Mouse (Mus musculus) embryonic facial prominence, embryonic 10.5 days (tissue): Measurements from ENCODE around the gene Pygo2. TPM values are rescaled to one million over a fixed set of nuclear protein-coding genes. Genes with fewer than 3 reads are reported as not detected.

Experiments
- DNase-seq: peaks from one replicate; pipeline ENCODE4 v3.0.0-alpha.2; 2017; ENCODE audit warnings: low spot score
- H3K27ac ChIP-seq: fragments of 300-500 bp; sonication (generic); replicated peaks from 2 replicates; pipeline ENCODE4 v1.5.1; 2016; ENCODE audit warnings: mild to moderate bottlenecking
- H3K27me3 ChIP-seq: fragments of 300-500 bp; sonication (generic); replicated peaks from 2 replicates; pipeline ENCODE4 v1.6.1; 2016; ENCODE audit warnings: low read depth, mild to moderate bottlenecking; ENCODE audit not compliant: poor library complexity, severe bottlenecking
- H3K36me3 ChIP-seq: fragments of 300-500 bp; sonication (generic); replicated peaks from 2 replicates; pipeline ENCODE4 v1.6.1; 2016; ENCODE audit warnings: mild to moderate bottlenecking, moderate library complexity
- H3K4me1 ChIP-seq: fragments of 300-500 bp; sonication (generic); 2 replicates; pipeline ENCODE4 v1.6.1; 2016
- H3K4me3 ChIP-seq: fragments of 300-500 bp; sonication (generic); 2 replicates; pipeline ENCODE4 v1.5.1; 2016; ENCODE audit warnings: mild to moderate bottlenecking, moderate library complexity
- H3K9me3 ChIP-seq: fragments of 300-500 bp; sonication (generic); 2 replicates; pipeline ENCODE4 v1.6.1; 2016; ENCODE audit warnings: mild to moderate bottlenecking
- WGBS: fragments of 180-500 bp; shearing (Covaris S2); methylation state at CpG from one replicate; pipeline ENCODE4 v1.1.7; 2016; 5-methylcytosine and 5-hydroxymethylcytosine counted together
- polyA plus RNA-seq: library from polyadenylated mRNA; unstranded; fragments of >200 nt; fragmentation: Nextera tagmentation; extraction: Ambion mirVana; gene quantifications from 2 replicates; pipeline ENCODE4 v1.2.1, GENCODE M21; 2016

Pygo2 gene
- polyA plus RNA-seq, 1 experiment from 2014 or later: 48.9 TPM

- peak within 1 kb of the TSS; percentile 76 for H3K4me3 ChIP-seq
- peak within 1 kb of the TSS; percentile 92 for H3K27ac ChIP-seq
- DNase-seq: peak; percentile 97
- under 1% methylated on average over 39 of the region's 39 CpGs for WGBS
- H3K9me3 ChIP-seq: no peaks in the 10 kb centered on the region
- no peaks in the 10 kb centered on the region for H3K27me3 ChIP-seq
- H3K4me1 ChIP-seq: peaks cover 52% of the 10 kb centered on the region
- peaks cover 40% of the 10 kb centered on the region for H3K36me3 ChIP-seq
These were observed 11.7 kb upstream of the Pygo2 start, which contains the start of the genes Cks1b and Shc1 for GRCm38 (mm10) chr3:89418170-89418860. TSS of gene Cks1b (minus strand) at chr3:89418383. TSS of gene Shc1 (plus strand) at chr3:89418443.

GRCm38 (mm10) chr3:89418861-89419250, 11.2 kb upstream of the Pygo2 start:
- H3K27ac ChIP-seq: peak overlapping the region; percentile 92
- WGBS: under 1% methylated on average over 16 of the region's 16 CpGs
- H3K4me1 ChIP-seq: peaks cover 56% of the 10 kb centered on the region
- peaks cover 40% of the 10 kb centered on the region for H3K36me3 ChIP-seq
- DNase-seq: peak; percentile 88
- no peaks in the 10 kb centered on the region for H3K9me3 ChIP-seq
- H3K4me3 ChIP-seq: peak overlapping the region; percentile 76
- H3K27me3 ChIP-seq: no peaks in the 10 kb centered on the region

- Histone ChIP-seq H3K36me3 (peaks cover 40% of the 10 kb centered on the region), H3K27ac (peak overlapping the region; percentile 92), H3K27me3 (no peaks in the 10 kb centered on the region), H3K9me3 (no peaks in the 10 kb centered on the region), H3K4me1 (peaks cover 62% of the 10 kb centered on the region), H3K4me3 (peak overlapping the region; percentile 76)
- peak; percentile 56 for DNase-seq
- 2% methylated on average over 9 of the region's 9 CpGs for WGBS
These were observed 10.4 kb upstream of the Pygo2 start for GRCm38 (mm10) chr3:89419571-89419970.

- no peaks in the 10 kb centered on the region for H3K27me3 ChIP-seq
- no peak for DNase-seq
- peaks cover 40% of the 10 kb centered on the region for H3K36me3 ChIP-seq
- peaks cover 64% of the 10 kb centered on the region for H3K4me1 ChIP-seq
- peak overlapping the region; percentile 92 for H3K27ac ChIP-seq
- 23% methylated on average over 3 of the region's 3 CpGs for WGBS
- H3K9me3 ChIP-seq: no peaks in the 10 kb centered on the region
- H3K4me3 ChIP-seq: peak overlapping the region; percentile 76
These were observed 10.0 kb upstream of the Pygo2 start for GRCm38 (mm10) chr3:89419981-89420380.

GRCm38 (mm10) chr3:89420421-89420820, 9.6 kb upstream of the Pygo2 start:
- Histone ChIP-seq H3K36me3 (peaks cover 40% of the 10 kb centered on the region), H3K9me3 (no peaks in the 10 kb centered on the region), H3K4me3 (peak overlapping the region; percentile 65), H3K27ac (peak overlapping the region; percentile 89), H3K4me1 (peaks cover 64% of the 10 kb centered on the region), H3K27me3 (no peaks in the 10 kb centered on the region)
- 59% methylated on average over 2 of the region's 2 CpGs for WGBS
- DNase-seq: no peak

GRCm38 (mm10) chr3:89421002-89421774, 8.8 kb upstream of the Pygo2 start:
- 2% methylated on average over 11 of the region's 11 CpGs for WGBS
- no peaks in the 10 kb centered on the region for H3K27me3 ChIP-seq
- H3K36me3 ChIP-seq: peaks cover 39% of the 10 kb centered on the region
- H3K4me3 ChIP-seq: peak overlapping the region; percentile 65
- DNase-seq: peak; percentile 81
- peaks cover 61% of the 10 kb centered on the region for H3K4me1 ChIP-seq
- peak overlapping the region; percentile 89 for H3K27ac ChIP-seq
- H3K9me3 ChIP-seq: no peaks in the 10 kb centered on the region

GRCm38 (mm10) chr3:89421810-89422473, 8.1 kb upstream of the Pygo2 start:
- peak overlapping the region; percentile 89 for H3K27ac ChIP-seq
- 5% methylated on average over 22 of the region's 22 CpGs for WGBS
- peak overlapping the region; percentile 65 for H3K4me3 ChIP-seq
- H3K4me1 ChIP-seq: peaks cover 54% of the 10 kb centered on the region
- no peaks in the 10 kb centered on the region for H3K9me3 ChIP-seq
- DNase-seq: peak; percentile 32
- H3K36me3 ChIP-seq: peaks cover 40% of the 10 kb centered on the region
- no peaks in the 10 kb centered on the region for H3K27me3 ChIP-seq

- Histone ChIP-seq H3K36me3 (peaks cover 46% of the 10 kb centered on the region), H3K27ac (peak overlapping the region; percentile 89), H3K4me1 (peaks cover 54% of the 10 kb centered on the region), H3K4me3 (peak overlapping the region; percentile 65), H3K27me3 (no peaks in the 10 kb centered on the region), H3K9me3 (no peaks in the 10 kb centered on the region)
- DNase-seq: no peak
- WGBS: 73% methylated on average over 6 of the region's 6 CpGs
These were observed 7.3 kb upstream of the Pygo2 start for GRCm38 (mm10) chr3:89422556-89423205.

- no peaks in the 10 kb centered on the region for H3K27me3 ChIP-seq
- peak overlapping the region; percentile 11; the same call in 1 of the 2 replicates for H3K4me3 ChIP-seq
- no peaks in the 10 kb centered on the region for H3K9me3 ChIP-seq
- peaks cover 48% of the 10 kb centered on the region for H3K4me1 ChIP-seq
- no peak overlapping the region for H3K27ac ChIP-seq
- WGBS: 93% methylated on average over 5 of the region's 5 CpGs
- peaks cover 59% of the 10 kb centered on the region for H3K36me3 ChIP-seq
- DNase-seq: no peak
These were observed 5.4 kb upstream of the Pygo2 start for GRCm38 (mm10) chr3:89424416-89425140.

GRCm38 (mm10) chr3:89425141-89425525, 4.9 kb upstream of the Pygo2 start:
- H3K36me3 ChIP-seq: peaks cover 59% of the 10 kb centered on the region
- peaks cover 48% of the 10 kb centered on the region for H3K4me1 ChIP-seq
- 88% methylated on average over 5 of the region's 5 CpGs for WGBS
- no peak overlapping the region for H3K4me3 ChIP-seq
- H3K9me3 ChIP-seq: no peaks in the 10 kb centered on the region
- DNase-seq: no peak
- H3K27ac ChIP-seq: no peak overlapping the region
- no peaks in the 10 kb centered on the region for H3K27me3 ChIP-seq

- no peak overlapping the region for H3K27ac ChIP-seq
- H3K36me3 ChIP-seq: peaks cover 59% of the 10 kb centered on the region
- peaks cover 49% of the 10 kb centered on the region for H3K4me1 ChIP-seq
- H3K4me3 ChIP-seq: no peak overlapping the region
- H3K27me3 ChIP-seq: no peaks in the 10 kb centered on the region
- DNase-seq: no peak
- H3K9me3 ChIP-seq: no peaks in the 10 kb centered on the region
- 89% methylated on average over 4 of the region's 4 CpGs for WGBS
These were observed 4.1 kb upstream of the Pygo2 start for GRCm38 (mm10) chr3:89425876-89426275.
